ENCODE assay signal across 8 mouse cellular contexts in genomic region chr17:47593215-47593853, GRCm38 (mm10). TPM values are rescaled to one million over a fixed set of nuclear protein-coding genes. Genes with fewer than 3 reads are reported as not detected.
DNase-seq lines count a peak whose midpoint lies in the region; ATAC-seq lines count a peak whose summit lies in the region.

No protein-coding gene starts in this region.

- WGBS in heart, embryonic 13.5 days = under 1% methylated on average over 58 of the region's 63 CpGs
- whole genome bisulfite sequencing in liver, embryonic 12.5 days (ENCODE audit: insufficient replicate concordance) = 2% methylated on average over 63 of the region's 63 CpGs
- under 1% methylated on average over 63 of the region's 63 CpGs for WGBS in stomach, embryonic 15.5 days

- no peaks in the 10 kb centered on the region for H3K9me3 ChIP-seq in heart, embryonic 13.5 days
- no peaks in the 10 kb centered on the region for H3K9me3 ChIP-seq in liver, embryonic 12.5 days (replicated peaks)
- no peaks in the 10 kb centered on the region for H3K9me3 ChIP-seq in stomach, embryonic 15.5 days

- peaks cover 28% of the 10 kb centered on the region for H3K36me3 ChIP-seq in heart, embryonic 13.5 days
- H3K36me3 ChIP-seq in liver, embryonic 12.5 days = peaks cover 34% of the 10 kb centered on the region
- H3K36me3 ChIP-seq in stomach, embryonic 15.5 days = peaks cover 3% of the 10 kb centered on the region; the same call in 1 of the 2 replicates

- peak overlapping the region; percentile 92 for H3K4me3 ChIP-seq in brown adipose tissue, adult 24 weeks (ENCODE audit: insufficient read depth, low read depth, low read length)
- peak overlapping the region; percentile 89 for H3K4me3 ChIP-seq in heart, embryonic 13.5 days
- H3K4me3 ChIP-seq in liver, embryonic 12.5 days = peak overlapping the region; percentile 96
- H3K4me3 ChIP-seq in stomach, embryonic 15.5 days (replicated peaks) = peak overlapping the region; percentile 96

- DNase-seq in CD4-positive, CD25-positive, alpha-beta regulatory T cell, adult 2 months (ENCODE audit: low read depth, low spot score) = peak; percentile 96
- DNase-seq in fat pad, adult 2 months (ENCODE audit: extremely low read depth, low read depth, low spot score) = peak; percentile 26
- DNase-seq in kidney, postnatal 10 days = peak; percentile 99
- peak; percentile 89 to 92 for DNase-seq in natural killer cell, adult 2 months (ENCODE audit: low spot score in 2 of 2)

- no peaks in the 10 kb centered on the region for H3K27me3 ChIP-seq in heart, embryonic 13.5 days (replicated peaks)
- H3K27me3 ChIP-seq in liver, embryonic 12.5 days (replicated peaks) = no peaks in the 10 kb centered on the region
- no peaks in the 10 kb centered on the region for H3K27me3 ChIP-seq in stomach, embryonic 15.5 days (replicated peaks)

- peak overlapping the region; percentile 97 for H3K4me2 ChIP-seq in heart, embryonic 13.5 days
- peak overlapping the region; percentile 94 for H3K4me2 ChIP-seq in liver, embryonic 12.5 days
- H3K4me2 ChIP-seq in stomach, embryonic 15.5 days = peak overlapping the region; percentile 78

- peak; percentile 83 for ATAC-seq in heart, embryonic 13.5 days (ENCODE audit: extremely low read depth, insufficient number of reproducible peaks, low FRiP score, low TSS enrichment)
- peak; percentile 75 for ATAC-seq in liver, embryonic 12.5 days
- peak; percentile 82 for ATAC-seq in stomach, embryonic 15.5 days (ENCODE audit: insufficient read depth, low FRiP score, low read depth)

- peak overlapping the region; percentile 97 for H3K27ac ChIP-seq in brown adipose tissue, adult 24 weeks (replicated peaks; ENCODE audit: low read depth, low read length)
- peak overlapping the region; percentile 99 for H3K27ac ChIP-seq in heart, embryonic 13.5 days (replicated peaks)
- H3K27ac ChIP-seq in liver, embryonic 12.5 days = peak overlapping the region; percentile 99
- peak overlapping the region; percentile 98 for H3K27ac ChIP-seq in stomach, embryonic 15.5 days

- H3K9ac ChIP-seq in heart, embryonic 13.5 days = peak overlapping the region; percentile 100
- peak overlapping the region; percentile 99 for H3K9ac ChIP-seq in liver, embryonic 12.5 days
- peak overlapping the region; percentile 87 for H3K9ac ChIP-seq in stomach, embryonic 15.5 days

- peaks cover 14% of the 10 kb centered on the region for H3K4me1 ChIP-seq in brown adipose tissue, adult 24 weeks (ENCODE audit: control insufficient read depth, insufficient read depth, insufficient read length, low read length)
- peaks cover 48% of the 10 kb centered on the region for H3K4me1 ChIP-seq in heart, embryonic 13.5 days
- peaks cover 75% of the 10 kb centered on the region for H3K4me1 ChIP-seq in liver, embryonic 12.5 days
- peaks cover 38% of the 10 kb centered on the region for H3K4me1 ChIP-seq in stomach, embryonic 15.5 days

RNA-seq across cellular contexts. Expression of gene Bysl, which starts 18.0 kb away (rescaled TPM):
- 8.6 and 11.0 TPM in 2 replicates for polyA plus RNA-seq in brown adipose tissue, adult 24 weeks (2012; ENCODE audit: insufficient read depth, insufficient read length, missing spikeins)
- 24.1 and 24.8 TPM in 2 replicates for polyA plus RNA-seq in heart, embryonic 13.5 days (2015; fragmentation: Nextera tagmentation; extraction: Ambion mirVana)
- polyA plus RNA-seq in liver, embryonic 12.5 days (2016; fragmentation: Nextera tagmentation; extraction: Ambion mirVana) = 34.6 and 35.2 TPM in 2 replicates
- 21.2 and 21.4 TPM in 2 replicates for polyA plus RNA-seq in stomach, embryonic 15.5 days (2015; fragmentation: Nextera tagmentation; extraction: Ambion mirVana)

RNA-seq across cellular contexts. Expression of gene Med20, which starts 18.0 kb away (rescaled TPM):
- 10.7 and 18.0 TPM in 2 replicates for polyA plus RNA-seq in brown adipose tissue, adult 24 weeks (2012; ENCODE audit: insufficient read depth, insufficient read length, missing spikeins)
- polyA plus RNA-seq in heart, embryonic 13.5 days (2015; fragmentation: Nextera tagmentation; extraction: Ambion mirVana) = 25.1 and 27.5 TPM in 2 replicates
- polyA plus RNA-seq in liver, embryonic 12.5 days (2016; fragmentation: Nextera tagmentation; extraction: Ambion mirVana) = 31.2 and 32.6 TPM in 2 replicates
- polyA plus RNA-seq in stomach, embryonic 15.5 days (2015; fragmentation: Nextera tagmentation; extraction: Ambion mirVana) = 38.7 and 39.7 TPM in 2 replicates

RNA-seq across cellular contexts. Expression of gene Gm20517, which starts 18.1 kb away (rescaled TPM):
- 1.2 and 5.0 TPM in 2 replicates for polyA plus RNA-seq in brown adipose tissue, adult 24 weeks (2012; ENCODE audit: insufficient read depth, insufficient read length, missing spikeins)
- polyA plus RNA-seq in heart, embryonic 13.5 days (2015; fragmentation: Nextera tagmentation; extraction: Ambion mirVana) = 1.2 and 2.1 TPM in 2 replicates
- 2.3 and 2.7 TPM in 2 replicates for polyA plus RNA-seq in liver, embryonic 12.5 days (2016; fragmentation: Nextera tagmentation; extraction: Ambion mirVana)
- 1.0 and 1.5 TPM in 2 replicates for polyA plus RNA-seq in stomach, embryonic 15.5 days (2015; fragmentation: Nextera tagmentation; extraction: Ambion mirVana)

RNA-seq across cellular contexts. Expression of gene Usp49, which starts 37.2 kb away (rescaled TPM):
- polyA plus RNA-seq in brown adipose tissue, adult 24 weeks (2012; ENCODE audit: insufficient read depth, insufficient read length, missing spikeins) = 2.1 and 3.3 TPM in 2 replicates
- 2.6 and 3.3 TPM in 2 replicates for polyA plus RNA-seq in heart, embryonic 13.5 days (2015; fragmentation: Nextera tagmentation; extraction: Ambion mirVana)
- 5.0 and 6.2 TPM in 2 replicates for polyA plus RNA-seq in liver, embryonic 12.5 days (2016; fragmentation: Nextera tagmentation; extraction: Ambion mirVana)
- polyA plus RNA-seq in stomach, embryonic 15.5 days (2015; fragmentation: Nextera tagmentation; extraction: Ambion mirVana) = 5.3 and 6.3 TPM in 2 replicates

Comparison
In these comparisons a context has a peak if more than half of its experiments do, and no peak if none do; other contexts are left out.
1. Peak in every context shown above with its lines: DNase-seq, ATAC-seq, H3K4me3 ChIP-seq and H3K27ac ChIP-seq.
2. DNase-seq: peak in every context shown above with its lines; median percentile 99 in kidney, postnatal 10 days; 96 in CD4-positive, CD25-positive, alpha-beta regulatory T cell, adult 2 months; 90 in natural killer cell, adult 2 months; 26 in fat pad, adult 2 months.